Mouse (Mus musculus): ENCODE measurements around the gene Dclk3. TPM values are rescaled to one million over a fixed set of nuclear protein-coding genes. Genes with fewer than 3 reads are reported as not detected.

Gene Dclk3
- polyA plus RNA-seq, 1 experiment from 2014 or later: 0.35 TPM

GRCm38 (mm10) chr9:111428698-111429362 is 10.1 kb upstream of the Dclk3 start:
- H3K9ac ChIP-seq (ENCODE audit: low read length): no peak overlapping the region
- H3K4me3 ChIP-seq (ENCODE audit: low read length): no peak overlapping the region
- no peaks in the 10 kb centered on the region for H3K27me3 ChIP-seq (ENCODE audit: control insufficient read depth, insufficient read depth, low read length)
- no peaks in the 10 kb centered on the region for H3K9me3 ChIP-seq (replicated peaks; ENCODE audit: control insufficient read depth, low read length)
- ATAC-seq (replicated peaks; ENCODE audit: extremely low read depth, insufficient read depth, low FRiP score): no peak
- no peak overlapping the region for H3K27ac ChIP-seq (ENCODE audit: low read length)
- H3K4me2 ChIP-seq (ENCODE audit: low read depth, low read length): no peak overlapping the region
- H3K36me3 ChIP-seq (ENCODE audit: control insufficient read depth, insufficient read depth): no peaks in the 10 kb centered on the region
- H3K4me1 ChIP-seq (ENCODE audit: control insufficient read depth, insufficient read depth, low read length): peaks cover 8% of the 10 kb centered on the region
- 41% methylated on average over 8 of the region's 8 CpGs for WGBS

GRCm38 (mm10) chr9:111429363-111429750 is 9.5 kb upstream of the Dclk3 start:
- Histone ChIP-seq H3K4me1 (ENCODE audit: control insufficient read depth, insufficient read depth, low read length) (peaks cover 8% of the 10 kb centered on the region), H3K27me3 (ENCODE audit: control insufficient read depth, insufficient read depth, low read length) (no peaks in the 10 kb centered on the region), H3K9ac (ENCODE audit: low read length) (no peak overlapping the region), H3K27ac (ENCODE audit: low read length) (no peak overlapping the region), H3K9me3 (replicated peaks; ENCODE audit: control insufficient read depth, low read length) (no peaks in the 10 kb centered on the region), H3K4me2 (ENCODE audit: low read depth, low read length) (no peak overlapping the region), H3K36me3 (ENCODE audit: control insufficient read depth, insufficient read depth) (no peaks in the 10 kb centered on the region), H3K4me3 (ENCODE audit: low read length) (no peak overlapping the region)
- 19% methylated on average over 2 of the region's 2 CpGs for WGBS
- no peak for ATAC-seq (replicated peaks; ENCODE audit: extremely low read depth, insufficient read depth, low FRiP score)

GRCm38 (mm10) chr9:111435429-111435828 is 3.5 kb upstream of the Dclk3 start:
- H3K27ac ChIP-seq (ENCODE audit: low read length): no peak overlapping the region
- H3K9ac ChIP-seq (ENCODE audit: low read length): no peak overlapping the region
- no peak overlapping the region for H3K4me2 ChIP-seq (ENCODE audit: low read depth, low read length)
- H3K9me3 ChIP-seq (replicated peaks; ENCODE audit: control insufficient read depth, low read length): no peaks in the 10 kb centered on the region
- H3K36me3 ChIP-seq (ENCODE audit: control insufficient read depth, insufficient read depth): no peaks in the 10 kb centered on the region
- 60% methylated on average over 2 of the region's 2 CpGs for WGBS
- peaks cover 13% of the 10 kb centered on the region for H3K27me3 ChIP-seq (ENCODE audit: control insufficient read depth, insufficient read depth, low read length)
- no peak for ATAC-seq (replicated peaks; ENCODE audit: extremely low read depth, insufficient read depth, low FRiP score)
- H3K4me1 ChIP-seq (ENCODE audit: control insufficient read depth, insufficient read depth, low read length): 0 out of 2 replicates have a peak, but pooled peaks cover 6% of the 10 kb centered on the region
- H3K4me3 ChIP-seq (ENCODE audit: low read length): no peak overlapping the region

DNA sequence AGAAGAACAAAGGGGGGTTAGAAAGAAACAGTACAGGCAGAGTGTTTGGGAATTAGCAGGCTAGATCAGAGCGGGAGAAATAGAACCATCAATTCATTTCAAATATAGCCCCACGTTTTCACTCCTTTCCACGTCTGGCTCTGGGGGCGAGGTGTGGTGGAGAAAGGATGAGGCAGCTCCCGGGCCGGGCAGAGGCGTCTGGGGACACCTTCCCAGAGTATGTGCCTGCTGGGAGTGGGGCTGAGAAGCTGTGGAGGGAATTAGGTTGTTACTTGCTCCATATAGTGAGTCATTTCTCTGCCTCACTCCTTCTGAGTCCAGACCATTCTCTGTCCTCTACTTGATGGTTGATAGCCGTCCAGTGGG is 938 bp downstream of the Dclk3 start:
- Histone ChIP-seq H3K9me3 (replicated peaks; ENCODE audit: control insufficient read depth, low read length) (no peaks in the 10 kb centered on the region), H3K4me3 (ENCODE audit: low read length) (no peak overlapping the region), H3K9ac (ENCODE audit: low read length) (no peak overlapping the region), H3K27me3 (ENCODE audit: control insufficient read depth, insufficient read depth, low read length) (peaks cover 16% of the 10 kb centered on the region), H3K36me3 (ENCODE audit: control insufficient read depth, insufficient read depth) (no peaks in the 10 kb centered on the region), H3K4me2 (ENCODE audit: low read depth, low read length) (0 out of 2 replicates have a peak overlapping the region, but pooled peaks have one; percentile 76), H3K27ac (ENCODE audit: low read length) (no peak overlapping the region), H3K4me1 (ENCODE audit: control insufficient read depth, insufficient read depth, low read length) (0 out of 2 replicates have a peak, but pooled peaks cover 6% of the 10 kb centered on the region)
- 55% methylated on average over 8 of the region's 8 CpGs for WGBS
- ATAC-seq (replicated peaks; ENCODE audit: extremely low read depth, insufficient read depth, low FRiP score): no peak

DNA sequence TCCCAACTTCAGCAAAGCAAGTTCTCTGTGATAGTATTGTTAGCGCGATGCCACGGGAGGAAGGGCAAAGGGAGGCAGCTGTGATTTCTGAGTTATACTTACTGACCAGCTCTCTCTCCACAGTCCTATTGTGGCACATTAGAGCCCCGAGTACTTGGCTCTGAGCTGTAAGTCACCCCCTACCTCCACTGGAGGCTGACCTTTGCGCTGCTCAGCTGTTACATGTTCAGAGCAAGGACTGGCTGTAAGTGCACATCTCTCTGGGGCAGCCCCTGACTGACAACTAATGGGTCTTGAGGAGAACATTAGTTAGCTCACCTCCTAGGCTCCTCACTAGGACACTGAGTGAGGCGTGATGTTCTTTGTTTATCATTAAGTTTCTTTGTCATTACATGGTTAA is 1.6 kb downstream of the Dclk3 start:
- no peak overlapping the region for H3K4me3 ChIP-seq (ENCODE audit: low read length)
- no peaks in the 10 kb centered on the region for H3K36me3 ChIP-seq (ENCODE audit: control insufficient read depth, insufficient read depth)
- no peaks in the 10 kb centered on the region for H3K9me3 ChIP-seq (replicated peaks; ENCODE audit: control insufficient read depth, low read length)
- no peak overlapping the region for H3K4me2 ChIP-seq (ENCODE audit: low read depth, low read length)
- no peak for ATAC-seq (replicated peaks; ENCODE audit: extremely low read depth, insufficient read depth, low FRiP score)
- H3K27me3 ChIP-seq (ENCODE audit: control insufficient read depth, insufficient read depth, low read length): peaks cover 16% of the 10 kb centered on the region
- H3K9ac ChIP-seq (ENCODE audit: low read length): no peak overlapping the region
- 80% methylated on average over 6 of the region's 6 CpGs for WGBS
- H3K4me1 ChIP-seq (ENCODE audit: control insufficient read depth, insufficient read depth, low read length): 0 out of 2 replicates have a peak, but pooled peaks cover 4% of the 10 kb centered on the region
- no peak overlapping the region for H3K27ac ChIP-seq (ENCODE audit: low read length)

- Histone ChIP-seq H3K9ac (ENCODE audit: low read length) (no peak overlapping the region), H3K9me3 (replicated peaks; ENCODE audit: control insufficient read depth, low read length) (no peaks in the 10 kb centered on the region), H3K27me3 (ENCODE audit: control insufficient read depth, insufficient read depth, low read length) (peaks cover 16% of the 10 kb centered on the region), H3K4me2 (ENCODE audit: low read depth, low read length) (no peak overlapping the region), H3K4me1 (ENCODE audit: control insufficient read depth, insufficient read depth, low read length) (0 out of 2 replicates have a peak, but pooled peaks cover 3% of the 10 kb centered on the region), H3K4me3 (ENCODE audit: low read length) (no peak overlapping the region), H3K36me3 (ENCODE audit: control insufficient read depth, insufficient read depth) (no peaks in the 10 kb centered on the region), H3K27ac (ENCODE audit: low read length) (no peak overlapping the region)
- no peak for ATAC-seq (replicated peaks; ENCODE audit: extremely low read depth, insufficient read depth, low FRiP score)
- 77% methylated on average over 2 of the region's 2 CpGs for WGBS
Observed at GRCm38 (mm10) chr9:111441151-111441550, 2.3 kb downstream of the Dclk3 start.

DNA sequence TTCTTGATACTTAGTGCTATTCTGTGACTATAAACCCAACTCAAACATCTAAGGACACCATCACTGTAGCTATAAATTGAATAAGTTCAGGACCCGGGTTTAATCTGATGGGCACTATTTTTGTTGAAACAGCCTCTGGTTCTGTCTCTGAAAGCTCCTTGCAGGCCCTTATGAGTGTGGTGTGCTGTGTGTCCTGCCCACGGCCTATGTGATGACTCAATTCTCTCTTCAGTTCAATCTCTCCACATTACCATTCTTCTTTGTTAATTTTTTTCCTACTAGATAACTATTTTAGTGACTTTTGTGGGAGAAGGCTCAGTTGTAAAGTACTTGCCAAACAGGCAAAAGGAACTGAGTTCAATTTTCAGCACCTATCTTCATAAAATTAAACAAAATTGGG is 7.3 kb downstream of the Dclk3 start:
- no peak for ATAC-seq (replicated peaks; ENCODE audit: extremely low read depth, insufficient read depth, low FRiP score)
- Histone ChIP-seq H3K36me3 (ENCODE audit: control insufficient read depth, insufficient read depth) (no peaks in the 10 kb centered on the region), H3K4me2 (ENCODE audit: low read depth, low read length) (no peak overlapping the region), H3K27ac (ENCODE audit: low read length) (no peak overlapping the region), H3K4me1 (ENCODE audit: control insufficient read depth, insufficient read depth, low read length) (no peaks in the 10 kb centered on the region), H3K9ac (ENCODE audit: low read length) (no peak overlapping the region), H3K4me3 (ENCODE audit: low read length) (no peak overlapping the region), H3K9me3 (replicated peaks; ENCODE audit: control insufficient read depth, low read length) (no peaks in the 10 kb centered on the region), H3K27me3 (ENCODE audit: control insufficient read depth, insufficient read depth, low read length) (no peaks in the 10 kb centered on the region)
- 58% methylated on average over 2 of the region's 2 CpGs for WGBS

DNA sequence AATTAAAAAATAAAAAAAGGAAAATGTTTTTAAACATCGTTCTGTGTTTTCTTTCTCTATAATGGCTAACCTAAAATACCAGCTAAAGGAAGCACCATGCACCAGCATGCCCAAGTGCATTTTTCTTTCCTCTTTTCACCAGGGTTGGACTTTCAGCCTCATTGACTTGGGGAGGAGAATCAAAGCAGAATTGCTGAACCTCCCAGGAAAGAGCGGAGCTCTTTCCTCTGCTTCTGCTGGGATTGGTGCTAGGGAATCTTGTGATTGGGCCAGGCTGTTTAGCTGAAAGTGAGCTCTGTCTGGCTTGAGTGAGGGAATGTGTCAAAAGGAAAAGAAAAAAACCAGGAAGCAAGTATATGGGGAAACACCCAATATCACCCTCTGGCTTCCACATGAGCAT is 10.1 kb downstream of the Dclk3 start:
- H3K36me3 ChIP-seq (ENCODE audit: control insufficient read depth, insufficient read depth): no peaks in the 10 kb centered on the region
- H3K4me1 ChIP-seq (ENCODE audit: control insufficient read depth, insufficient read depth, low read length): no peaks in the 10 kb centered on the region
- H3K4me3 ChIP-seq (ENCODE audit: low read length): no peak overlapping the region
- H3K27ac ChIP-seq (ENCODE audit: low read length): no peak overlapping the region
- ATAC-seq (replicated peaks; ENCODE audit: extremely low read depth, insufficient read depth, low FRiP score): no peak
- 63% methylated on average over 2 of the region's 2 CpGs for WGBS
- H3K4me2 ChIP-seq (ENCODE audit: low read depth, low read length): no peak overlapping the region
- H3K9me3 ChIP-seq (replicated peaks; ENCODE audit: control insufficient read depth, low read length): no peaks in the 10 kb centered on the region
- H3K9ac ChIP-seq (ENCODE audit: low read length): no peak overlapping the region
- no peaks in the 10 kb centered on the region for H3K27me3 ChIP-seq (ENCODE audit: control insufficient read depth, insufficient read depth, low read length)

DNA sequence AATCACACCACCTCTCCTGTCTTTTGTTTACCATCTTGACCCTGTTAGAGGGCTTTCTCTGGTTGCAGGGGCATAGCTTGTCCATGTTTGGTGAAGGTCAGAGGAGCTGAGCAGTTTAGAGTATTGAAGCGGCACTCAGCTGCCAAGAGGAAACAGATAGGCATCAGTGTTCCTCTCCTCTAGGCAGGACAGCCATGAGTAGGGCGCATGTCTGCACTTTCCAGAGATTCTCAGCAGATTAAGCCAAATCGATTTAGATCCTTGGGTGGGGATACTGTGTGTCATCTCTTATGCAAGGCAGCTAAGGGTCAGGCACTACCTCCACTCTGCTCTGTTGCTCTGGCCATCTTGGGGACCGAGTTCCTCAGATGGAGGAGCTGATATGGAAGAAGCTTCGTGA is 11.0 kb downstream of the Dclk3 start:
- no peak overlapping the region for H3K27ac ChIP-seq (ENCODE audit: low read length)
- no peak overlapping the region for H3K9ac ChIP-seq (ENCODE audit: low read length)
- H3K36me3 ChIP-seq (ENCODE audit: control insufficient read depth, insufficient read depth): no peaks in the 10 kb centered on the region
- WGBS: 63% methylated on average over 5 of the region's 5 CpGs
- H3K9me3 ChIP-seq (replicated peaks; ENCODE audit: control insufficient read depth, low read length): no peaks in the 10 kb centered on the region
- no peak overlapping the region for H3K4me2 ChIP-seq (ENCODE audit: low read depth, low read length)
- H3K27me3 ChIP-seq (ENCODE audit: control insufficient read depth, insufficient read depth, low read length): no peaks in the 10 kb centered on the region
- H3K4me3 ChIP-seq (ENCODE audit: low read length): no peak overlapping the region
- H3K4me1 ChIP-seq (ENCODE audit: control insufficient read depth, insufficient read depth, low read length): no peaks in the 10 kb centered on the region
- no peak for ATAC-seq (replicated peaks; ENCODE audit: extremely low read depth, insufficient read depth, low FRiP score)
